Mouse (Mus musculus) heart, postnatal 0 days (tissue): ENCODE results near the gene Atp8b4.

ENCODE experiments used
- CTCF ChIP-seq: IDR thresholded peaks from 2 replicates; pipeline ENCODE4 v1.5.1; 2016; ENCODE audit warnings: antibody characterized with exemption, control low read depth, low read depth
- EP300 ChIP-seq: IDR thresholded peaks from 2 replicates; pipeline ENCODE4 v1.6.1; 2016; ENCODE audit warnings: antibody characterized with exemption, low read depth

DNA sequence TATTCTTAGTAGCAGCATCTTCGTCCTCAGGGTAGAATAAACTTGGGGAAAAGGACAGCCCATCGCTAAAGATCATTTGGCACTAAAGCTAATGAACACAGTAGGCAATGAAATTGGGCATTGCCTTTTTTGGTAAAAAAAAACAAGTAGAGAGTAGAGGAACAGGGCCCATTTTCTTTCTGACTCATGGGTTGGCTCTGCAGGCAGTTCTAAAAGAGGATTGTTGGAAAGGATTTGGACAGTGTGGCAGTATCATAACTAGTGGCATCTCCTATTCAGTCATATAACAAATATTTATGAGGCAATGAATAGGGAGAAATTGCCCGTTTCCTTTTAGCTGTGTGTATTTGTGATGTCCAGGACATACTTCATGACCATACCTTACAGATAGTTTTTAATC lies 217.4 kb downstream of the Atp8b4 start:
- TF ChIP-seq CTCF (no peak), EP300 (no peak)
